Mouse (Mus musculus): ENCODE data around the gene Rad9a.

DNA sequence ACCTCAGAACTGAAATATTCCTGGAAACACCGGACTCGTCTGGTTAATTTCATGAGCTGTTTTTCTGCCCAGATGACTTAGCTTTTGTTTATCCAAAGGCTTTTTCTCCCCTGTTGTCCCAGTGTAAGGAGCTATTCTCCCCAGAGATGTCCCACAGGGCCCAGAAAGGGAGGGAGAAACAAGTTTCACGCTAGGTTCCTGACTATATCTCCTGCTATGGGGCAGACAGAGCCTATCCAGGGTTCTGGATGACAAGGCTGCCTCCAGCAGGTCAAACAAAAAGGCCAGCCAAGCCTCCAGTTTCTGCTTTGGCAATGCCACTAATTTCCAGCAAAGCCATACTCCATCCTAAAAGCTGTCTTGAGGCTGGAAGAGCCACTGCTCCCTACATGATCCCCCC, 16.4 kb upstream of the Rad9a start:
- no peak for TF ChIP-seq CTCF (IDR thresholded peaks at IDR 0.05; ENCODE audit: borderline replicate concordance, insufficient read depth, low read depth, low read length)
- TF ChIP-seq POLR2A (IDR thresholded peaks at IDR 0.05; ENCODE audit: borderline replicate concordance, insufficient read depth, low read length), result no peak

Measured in cerebellum, adult 2 months (tissue).